Mouse (Mus musculus) adrenal gland, postnatal 14 days (tissue): ENCODE results near the gene Fmo9. TPM values are rescaled to one million over a fixed set of nuclear protein-coding genes. Genes with fewer than 3 reads are reported as not detected.

Source experiments
- DNase-seq: peaks from one replicate; pipeline ENCODE4 v3.0.0; 2021; ENCODE audit warnings: mixed read lengths
- long read RNA-seq, 2 experiments: library from polyadenylated mRNA; stranded (forward); transcript quantifications; one replicate each; pipeline ENCODE4 v2.0.0; 2021
- microRNA-seq, 2 experiments: library from miRNA; unstranded; fragments of <30 nt; microRNA quantifications; one replicate each; pipeline ENCODE4 v1.2.0; 2021
- total RNA-seq: library from RNA; stranded (reverse); gene quantifications from 2 replicates; pipeline ENCODE4 v1.2.3, GENCODE M21; 2021

Gene Fmo9
- not detected in 2 replicates for total RNA-seq
- long read RNA-seq, experiment 1, result 0 reads
- long read RNA-seq, experiment 2, result 0 reads

- no peak for DNase-seq
Measured at GRCm38 (mm10) chr1:166681745-166682144, at the start of gene Fmo9. Fmo9 (minus strand) TSS chr1:166681845.

GRCm38 (mm10) chr1:166730886-166731285 lies 49.2 kb upstream of the Fmo9 start:
- no peak for DNase-seq

DNA sequence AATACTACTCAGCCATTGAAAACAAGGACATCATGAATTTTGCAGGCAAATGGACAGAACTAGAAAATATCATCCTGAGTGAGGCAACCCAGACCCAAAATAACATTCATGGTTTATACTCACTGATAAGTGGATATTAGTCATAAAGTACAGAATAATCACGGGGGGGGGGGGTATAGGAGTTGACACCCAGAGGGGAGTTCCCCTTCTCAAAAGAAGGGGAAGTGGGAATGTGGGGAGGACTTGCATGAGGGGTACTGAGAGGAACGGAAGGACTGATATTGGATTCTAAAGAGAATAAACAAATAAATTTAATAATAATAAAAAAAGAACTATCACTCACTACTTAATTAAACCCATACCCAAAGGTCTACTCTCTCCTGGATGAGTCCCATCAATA lies 48.6 kb upstream of the Fmo9 start:
- no peak for DNase-seq

DNA sequence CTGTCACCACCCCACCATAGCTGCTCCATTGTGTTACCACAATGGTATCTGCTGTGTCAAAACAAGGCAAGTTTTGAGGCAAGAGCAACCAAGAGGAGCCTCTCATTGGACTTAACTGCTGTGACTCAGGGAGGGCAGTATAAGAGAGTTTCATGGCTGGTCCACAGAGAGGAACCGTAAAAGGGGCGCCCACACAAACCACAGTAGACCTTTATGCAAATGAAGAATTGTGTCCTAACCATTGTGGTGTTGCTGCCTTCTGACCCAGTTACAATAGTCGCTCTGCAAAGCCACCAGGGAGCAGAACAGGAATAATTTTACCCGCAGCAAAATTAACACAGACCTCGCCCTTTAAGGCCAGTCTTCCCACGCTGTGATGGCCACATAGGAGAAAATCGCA lies 29.2 kb upstream of the Fmo9 start:
- DNase-seq, result no peak

- no peak for DNase-seq
Measured at GRCm38 (mm10) chr1:166702270-166702912, 20.7 kb upstream of the Fmo9 start.

- no peak for DNase-seq
Measured at GRCm38 (mm10) chr1:166669264-166669663, 12.4 kb downstream of the Fmo9 start.

- no peak for DNase-seq
Measured at GRCm38 (mm10) chr1:166660800-166661199, 20.8 kb downstream of the Fmo9 start.

DNA sequence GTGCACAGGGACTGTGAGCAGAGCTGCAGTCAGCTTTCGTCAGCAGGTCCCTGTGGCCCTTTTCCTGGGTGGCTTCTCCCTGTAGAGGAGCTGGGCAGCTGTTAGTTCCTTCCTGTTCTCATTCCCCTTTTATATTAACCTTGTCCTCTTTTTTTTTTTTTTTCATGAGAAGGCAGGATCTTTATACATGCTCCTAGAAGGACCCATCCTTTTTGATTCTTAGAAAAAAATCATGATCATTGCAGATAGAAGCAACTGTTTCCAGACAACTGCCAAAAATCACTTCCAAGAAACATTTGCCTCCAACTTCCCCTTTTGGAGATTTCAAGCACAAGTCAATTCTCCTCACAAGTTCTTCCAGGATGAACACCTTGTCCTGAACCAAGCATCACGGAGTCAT lies 34.1 kb downstream of the Fmo9 start, which contains the start of gene Gm4847:
TSS of gene Gm4847 (minus strand) at position 101 of the 400 bp plus-strand sequence.
- DNase-seq, result no peak

Small RNA genes within 50 kb of the gene (microRNA-seq; reads per million reads assigned to microRNA genes)
- gene Gm22992, result 0 reads per million in 2 experiments

Other genes starting within 250 kb of the Fmo9 start
- not detected in 2 replicates for gene Gm4846, start 184.3 kb downstream of the Fmo9 start, total RNA-seq
- not detected in 2 replicates for gene Gm4847, start 34.2 kb downstream of the Fmo9 start, total RNA-seq